Mouse (Mus musculus) embryonic stem cell, embryonic (primary cell): ENCODE results near the gene Caln1.

Experiments
- CTCF ChIA-PET, 4 experiments: fragments of 300-600 bp in 2 of 4; fragments of 350-600 bp in 2 of 4; sonication (Branson Sonifier 250); formaldehyde crosslinking; loops; one replicate each; lab custom pipeline; 2022; ENCODE audit warnings: inconsistent platforms in 2 of 4; lab: Charles Lee
- POLR2A ChIA-PET, 4 experiments: fragments of 300-600 bp in 2 of 4; fragments of 350-600 bp in 2 of 4; sonication (Branson Sonifier 250); formaldehyde crosslinking; loops; one replicate each; lab custom pipeline; 2022; ENCODE audit warnings: antibody characterized with exemption in 4 of 4, inconsistent platforms in 1 of 4; lab: Charles Lee

Gene Caln1

GRCm38 (mm10) chr5:130811966-130812365 is 442.7 kb downstream of the Caln1 start:
- ChIA-PET POLR2A (interaction anchor here in 2 of 4 experiments (0.6 to 0.7 kb wide), 2 partner anchors 10 to 406 kb away, joined by 3 to 4 read pairs; no protein-coding TSS in a partner anchor), CTCF (interaction anchor here (0.5 to 2.4 kb wide), 46 partner anchors 7 to 603 kb away, joined by 3 to 12 read pairs (median 4); no protein-coding TSS in a partner anchor)

- POLR2A ChIA-PET = interaction anchor here in 3 of 4 experiments (0.6 to 0.7 kb wide), 3 partner anchors 11 to 556 kb away, joined by 3 to 4 read pairs (median 3); no protein-coding TSS in a partner anchor
- CTCF ChIA-PET = interaction anchor here (0.6 to 2.4 kb wide), 34 partner anchors 10 to 540 kb away, joined by 3 to 12 read pairs (median 4); no protein-coding TSS in a partner anchor
Observed at GRCm38 (mm10) chr5:130812556-130812955, 443.3 kb downstream of the Caln1 start.

- POLR2A ChIA-PET = interaction anchor here in 1 of 4 experiments (0.6 kb wide), 1 partner anchor 556 kb away, joined by 3 read pairs; no protein-coding TSS in a partner anchor
- CTCF ChIA-PET = interaction anchor here (0.6 to 2.4 kb wide), 29 partner anchors 9 to 541 kb away, joined by 3 to 12 read pairs (median 4); no protein-coding TSS in a partner anchor
Observed at GRCm38 (mm10) chr5:130813089-130813488, 443.8 kb downstream of the Caln1 start.

GRCm38 (mm10) chr5:130815352-130815751 is 446.1 kb downstream of the Caln1 start:
- ChIA-PET POLR2A (no interaction called here), CTCF (interaction anchor here in 2 of 4 experiments (0.5 to 1.5 kb wide), 5 partner anchors 38 to 455 kb away, joined by 3 to 7 read pairs (median 5); no protein-coding TSS in a partner anchor)

GRCm38 (mm10) chr5:130820021-130820648 is 450.9 kb downstream of the Caln1 start:
- CTCF ChIA-PET = interaction anchor here in 2 of 4 experiments (0.5 to 0.7 kb wide), 4 partner anchors 9 to 553 kb away, joined by 3 to 5 read pairs (median 3); no protein-coding TSS in a partner anchor
- POLR2A ChIA-PET = no interaction called here

- ChIA-PET CTCF (no interaction called here), POLR2A (no interaction called here)
Observed at GRCm38 (mm10) chr5:130820661-130821060, 451.4 kb downstream of the Caln1 start.

GRCm38 (mm10) chr5:130825797-130826196 is 456.5 kb downstream of the Caln1 start:
- CTCF ChIA-PET = interaction anchor here in 3 of 4 experiments (0.6 to 0.9 kb wide), 3 partner anchors 13 to 1543 kb away, joined by 3 read pairs; no protein-coding TSS in a partner anchor
- POLR2A ChIA-PET = no interaction called here

- ChIA-PET POLR2A (no interaction called here), CTCF (interaction anchor here in 2 of 4 experiments (0.7 to 0.9 kb wide), 2 partner anchors 9 to 12 kb away, joined by 3 read pairs; no protein-coding TSS in a partner anchor)
Observed at GRCm38 (mm10) chr5:130848562-130848961, 479.3 kb downstream of the Caln1 start.

GRCm38 (mm10) chr5:130849610-130850009 is 480.4 kb downstream of the Caln1 start:
- POLR2A ChIA-PET = interaction anchor here in 2 of 4 experiments (0.6 to 0.7 kb wide), 2 partner anchors 499 to 520 kb away, joined by 3 to 7 read pairs; no protein-coding TSS in a partner anchor
- CTCF ChIA-PET = interaction anchor here in 1 of 4 experiments (0.9 kb wide), 1 partner anchor 10 kb away, joined by 3 read pairs; no protein-coding TSS in a partner anchor

GRCm38 (mm10) chr5:130852182-130852581 is 482.9 kb downstream of the Caln1 start:
- ChIA-PET CTCF (interaction anchor here in 2 of 4 experiments (0.8 to 2.1 kb wide), 7 partner anchors 10 to 577 kb away, joined by 3 to 10 read pairs (median 7); no protein-coding TSS in a partner anchor), POLR2A (no interaction called here)

GRCm38 (mm10) chr5:130853371-130853770 is 484.1 kb downstream of the Caln1 start:
- CTCF ChIA-PET = interaction anchor here (0.5 to 2.1 kb wide), 72 partner anchors 9 to 842 kb away, joined by 3 to 12 read pairs (median 4); partner anchors contain the start of genes Sbds (in 1 of the 4) and Tyw1 (in 1 of the 4)
- POLR2A ChIA-PET = interaction anchor here in 2 of 4 experiments (0.5 to 0.8 kb wide), 3 partner anchors 10 to 483 kb away, joined by 3 to 6 read pairs (median 6); no protein-coding TSS in a partner anchor

- ChIA-PET CTCF (interaction anchor here (0.5 to 2.0 kb wide), 9 partner anchors 8 to 809 kb away, joined by 3 to 12 read pairs (median 5); no protein-coding TSS in a partner anchor), POLR2A (no interaction called here)
Observed at GRCm38 (mm10) chr5:130854430-130854829, 485.2 kb downstream of the Caln1 start.

- ChIA-PET POLR2A (no interaction called here), CTCF (interaction anchor here (0.5 to 2.5 kb wide), 45 partner anchors 10 to 1443 kb away, joined by 3 to 11 read pairs (median 4); no protein-coding TSS in a partner anchor)
Observed at GRCm38 (mm10) chr5:130858148-130858547, 488.9 kb downstream of the Caln1 start.

GRCm38 (mm10) chr5:130858706-130859105 is 489.5 kb downstream of the Caln1 start:
- CTCF ChIA-PET = interaction anchor here (0.5 to 2.5 kb wide), 41 partner anchors 11 to 1444 kb away, joined by 3 to 11 read pairs (median 4); no protein-coding TSS in a partner anchor

GRCm38 (mm10) chr5:130859736-130860135 is 490.5 kb downstream of the Caln1 start:
- CTCF ChIA-PET = interaction anchor here (0.6 to 1.6 kb wide), 23 partner anchors 9 to 570 kb away, joined by 3 to 13 read pairs (median 3); no protein-coding TSS in a partner anchor
- POLR2A ChIA-PET = interaction anchor here in 2 of 4 experiments (0.6 kb wide), 2 partner anchors 356 to 528 kb away, joined by 4 to 5 read pairs; no protein-coding TSS in a partner anchor

More at GRCm38 (mm10) chr5:130858706-130859105, 489.5 kb downstream of the Caln1 start:
- POLR2A ChIA-PET = no interaction called here

- ChIA-PET CTCF (interaction anchor here in 2 of 4 experiments (0.5 to 2.2 kb wide), 3 partner anchors 9 to 606 kb away, joined by 5 to 10 read pairs (median 5); no protein-coding TSS in a partner anchor), POLR2A (interaction anchor here in 1 of 4 experiments (0.9 kb wide), 1 partner anchor 606 kb away, joined by 3 read pairs; no protein-coding TSS in a partner anchor)
Observed at GRCm38 (mm10) chr5:130862302-130862701, 493.0 kb downstream of the Caln1 start.

- POLR2A ChIA-PET = interaction anchor here in 1 of 4 experiments (0.7 kb wide), 1 partner anchor 73 kb away, joined by 3 read pairs; no protein-coding TSS in a partner anchor
- CTCF ChIA-PET = interaction anchor here (0.5 to 2.2 kb wide), 16 partner anchors 10 to 560 kb away, joined by 3 to 19 read pairs (median 3); no protein-coding TSS in a partner anchor
Observed at GRCm38 (mm10) chr5:130869869-130870268, 500.6 kb downstream of the Caln1 start.

GRCm38 (mm10) chr5:130871086-130871485 is 501.8 kb downstream of the Caln1 start:
- POLR2A ChIA-PET = interaction anchor here in 1 of 4 experiments (0.6 kb wide), 1 partner anchor 1738 kb away, joined by 19 read pairs; no protein-coding TSS in a partner anchor
- CTCF ChIA-PET = interaction anchor here in 3 of 4 experiments (0.5 to 2.2 kb wide), 6 partner anchors 13 to 558 kb away, joined by 3 to 19 read pairs (median 7); no protein-coding TSS in a partner anchor
